Mouse (Mus musculus) E14TG2a.4 (cell line): ENCODE data around the gene Tbx19.

Source experiments
- CTCF ChIP-seq: conservative IDR thresholded peaks from 2 replicates; pipeline ENCODE4 v1.5.1; 2014; ENCODE audit warnings: low read length
- NANOG ChIP-seq: IDR thresholded peaks from 2 replicates; pipeline ENCODE4 v1.6.1; 2014; ENCODE audit warnings: borderline replicate concordance, low read length, mixed read lengths
- POU5F1 ChIP-seq: IDR thresholded peaks from 2 replicates; pipeline ENCODE4 v1.6.1; 2014; ENCODE audit warnings: low read length, borderline replicate concordance

DNA sequence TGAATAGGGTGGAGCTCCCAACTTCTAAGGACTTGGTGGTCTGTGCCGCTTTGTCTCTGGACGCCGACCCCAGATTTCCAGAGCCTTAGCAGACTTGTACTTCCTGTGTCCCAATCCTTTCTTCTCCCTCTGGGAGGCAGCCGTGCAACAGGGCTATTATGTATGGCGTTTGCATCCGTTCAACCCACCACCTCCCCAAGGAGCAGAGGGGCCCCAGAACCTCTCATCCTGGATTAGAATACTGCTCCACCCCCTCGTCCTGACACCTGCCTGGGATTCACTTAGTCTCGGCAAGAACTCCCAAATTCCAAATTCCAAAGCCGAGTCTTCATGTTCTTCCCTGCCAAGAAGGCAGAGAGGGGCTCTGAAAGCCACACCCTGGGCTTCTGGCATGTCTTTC, 40.8 kb downstream of the Tbx19 start:
- TF ChIP-seq CTCF (no peak), POU5F1 (no peak), NANOG (no peak)
